Mouse (Mus musculus) G1E (cell line): ENCODE measurements around the gene Gm7579.

Experiments used
- CTCF ChIP-seq: IDR thresholded peaks from 2 replicates; pipeline ENCODE4 v1.5.1; 2012; ENCODE audit warnings: low read depth, low read length, inconsistent platforms, mixed read lengths
- TAL1 ChIP-seq: conservative IDR thresholded peaks from 2 replicates; pipeline ENCODE4 v1.6.1; 2012; ENCODE audit warnings: low read depth, low read length, inconsistent platforms, mixed read lengths

GRCm38 (mm10) chr7:142211559-142211958 lies at the start of gene Gm7579:
- TF ChIP-seq CTCF (no peak), TAL1 (no peak)
